Mouse (Mus musculus): Measurements from ENCODE around the gene Srsf5.

GRCm38 (mm10) chr12:80952526-80952925 lies 7.2 kb downstream of the Srsf5 start:
- TF ChIP-seq MAFK (IDR thresholded peaks at IDR 0.05; ENCODE audit: insufficient read depth, low read depth, low read length) (no peak), CHD2 (IDR thresholded peaks at IDR 0.05; ENCODE audit: low read depth, low read length) (no peak), ZNF384 (IDR thresholded peaks at IDR 0.05; ENCODE audit: low read depth, low read length) (no peak), HCFC1 (IDR thresholded peaks at IDR 0.05; ENCODE audit: borderline replicate concordance, insufficient read depth, low read length) (no peak)

All from ES-E14 (cell line).